Mouse (Mus musculus): Measurements from ENCODE around the gene Ppm1k.
"Not testable (repeated sequence)": the region's sequence is repeated elsewhere in the genome, so short reads cannot be mapped to it uniquely, and the experiment has no call there.

Gene Ppm1k

DNA sequence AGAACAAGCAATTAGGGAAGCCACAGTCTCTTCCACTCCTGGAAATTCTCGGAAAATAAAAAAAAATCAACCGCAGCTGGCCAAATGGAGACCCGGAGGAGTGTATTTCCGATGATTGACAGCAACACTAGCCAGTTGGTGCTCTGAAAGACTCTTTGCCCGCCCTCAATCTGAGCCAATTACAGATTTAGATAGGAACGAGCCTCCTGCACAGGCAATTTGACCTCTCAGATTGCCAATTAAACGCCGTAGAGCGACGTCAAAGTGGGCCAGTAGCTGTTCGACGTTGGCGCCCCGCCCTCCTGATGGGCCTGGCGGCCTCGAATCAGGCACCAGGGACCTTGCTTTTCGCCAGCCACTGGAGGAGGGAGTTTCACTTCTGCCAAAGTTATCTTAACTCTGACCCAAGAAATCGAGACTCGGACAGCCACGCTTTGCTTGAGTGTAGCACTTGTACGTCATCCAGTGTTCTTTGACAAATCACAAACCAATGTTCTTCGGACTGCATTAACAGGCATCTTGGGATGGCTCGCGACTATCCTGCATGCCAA is at the start of gene Ppm1k:
Ppm1k (minus strand) TSS at position 83 of the 551 bp plus-strand sequence.
- peak; percentile 100 for DNase-seq

GRCm38 (mm10) chr6:57582356-57582755 is 47.1 kb upstream of the Ppm1k start:
- no peak for DNase-seq

GRCm38 (mm10) chr6:57581595-57581994 is 46.3 kb upstream of the Ppm1k start:
- no peak for DNase-seq

DNA sequence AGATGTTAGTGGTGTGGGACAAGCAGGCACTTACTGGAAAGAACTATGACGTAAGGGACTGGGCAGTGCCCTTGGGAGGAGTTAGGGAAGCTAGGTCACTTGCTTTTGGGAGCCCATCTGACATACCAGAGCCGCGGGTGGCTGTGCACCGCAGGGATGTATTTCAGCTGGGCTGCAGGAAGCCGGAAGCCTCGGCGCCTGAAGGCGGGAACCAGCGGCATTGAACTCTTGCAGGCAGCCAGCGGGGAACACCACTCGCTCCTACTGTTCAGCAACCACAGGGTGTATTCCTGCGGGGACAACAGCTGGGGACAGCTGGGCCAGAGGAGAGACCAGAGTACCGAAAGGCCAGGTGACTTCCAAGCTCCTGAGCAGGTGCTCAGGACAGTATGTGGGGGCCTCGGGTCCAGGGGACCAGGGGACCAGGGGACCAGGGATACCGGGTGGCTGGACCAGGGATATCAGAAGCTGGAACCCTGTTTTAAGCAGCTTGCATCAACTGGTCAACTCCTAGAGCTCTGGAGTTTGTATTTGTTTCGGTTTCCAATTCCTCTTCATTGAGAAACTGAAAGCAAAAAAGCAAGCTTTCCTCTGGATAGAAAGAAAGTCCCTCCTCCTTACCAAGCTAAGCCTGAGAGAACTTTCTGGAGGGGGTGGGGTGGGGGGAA is 45.7 kb upstream of the Ppm1k start, which contains the start of gene Herc6:
Herc6 (plus strand) TSS at position 120 of the 668 bp plus-strand sequence.
- peak; percentile 81 for DNase-seq

DNA sequence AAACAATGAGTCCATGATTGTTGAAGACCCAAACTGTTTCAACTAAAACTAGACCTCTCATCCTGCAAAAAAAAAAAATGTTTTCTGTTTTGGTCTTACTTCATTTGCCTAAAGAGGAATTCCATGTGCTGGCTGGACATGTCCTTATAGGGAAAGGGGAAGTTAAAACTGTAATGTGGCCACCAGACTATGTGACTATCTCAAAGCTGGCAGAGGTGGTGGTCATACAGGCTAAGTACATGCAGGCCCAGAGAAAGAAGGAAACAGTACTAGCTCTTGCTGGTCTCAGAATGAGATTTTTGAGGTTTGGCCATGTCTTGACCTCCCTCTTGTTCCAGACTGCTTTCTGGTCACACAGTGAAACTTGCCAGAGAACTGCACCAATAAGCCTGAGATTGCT is 36.3 kb upstream of the Ppm1k start:
- DNase-seq, result no peak

DNA sequence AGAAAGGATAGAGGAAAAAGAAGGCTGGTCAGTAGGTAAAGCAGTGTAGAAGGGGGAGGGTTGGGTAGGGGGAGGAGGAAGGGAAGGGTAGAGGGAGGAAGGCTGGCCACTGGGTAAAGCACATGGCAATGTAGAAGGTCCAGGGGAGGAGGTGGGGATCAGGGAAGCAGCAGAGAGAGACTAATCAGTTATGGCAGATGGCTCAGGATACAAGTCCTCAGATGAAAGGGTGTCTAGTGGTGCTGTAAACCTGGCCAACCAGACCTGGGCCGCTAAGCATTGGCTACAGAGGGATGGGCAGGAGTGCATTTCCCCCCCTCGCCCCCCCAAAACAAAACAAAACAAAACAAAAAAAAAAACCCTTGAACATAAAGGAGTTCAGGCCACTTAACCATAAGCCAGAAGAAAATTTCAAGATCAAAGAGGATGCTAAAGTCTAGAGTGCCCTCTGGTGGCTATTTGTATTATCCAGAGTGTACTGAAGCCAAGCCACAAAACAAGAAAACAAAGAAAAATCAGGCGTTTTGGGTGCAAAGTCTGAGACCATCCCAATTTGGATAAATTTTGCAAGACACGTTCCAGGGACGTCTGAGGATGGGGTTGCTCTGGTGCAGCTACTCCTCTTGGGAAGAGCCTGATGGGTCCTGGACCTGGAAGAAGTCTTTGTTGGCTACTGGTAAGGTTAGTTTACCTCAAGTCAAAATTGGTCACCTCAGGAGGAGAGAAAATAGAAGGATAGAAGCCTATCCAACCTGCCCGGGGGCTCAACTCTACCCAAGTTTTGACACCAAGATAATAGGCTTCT is 35.1 kb upstream of the Ppm1k start:
- peak; percentile 52 for DNase-seq

DNA sequence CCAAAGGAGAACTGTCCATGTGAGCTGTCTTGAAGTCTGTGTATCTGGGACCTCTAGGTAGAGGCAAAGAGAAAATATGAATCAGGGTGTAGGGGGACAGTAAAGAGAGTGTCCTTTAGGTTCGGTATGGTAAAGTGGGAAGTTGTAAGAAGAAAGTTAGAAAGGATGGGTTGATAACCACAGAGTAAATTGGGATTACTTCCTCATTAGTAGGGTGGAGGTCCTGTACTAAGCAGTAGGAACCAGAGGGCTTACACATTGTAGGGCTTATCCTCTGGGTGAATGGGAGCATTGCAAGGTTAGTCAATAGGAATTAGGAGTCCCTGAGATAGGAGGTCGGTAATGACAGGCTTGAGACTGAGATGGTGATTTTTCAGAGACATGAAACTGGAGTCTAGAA is 32.4 kb upstream of the Ppm1k start:
- DNase-seq, result no peak

DNA sequence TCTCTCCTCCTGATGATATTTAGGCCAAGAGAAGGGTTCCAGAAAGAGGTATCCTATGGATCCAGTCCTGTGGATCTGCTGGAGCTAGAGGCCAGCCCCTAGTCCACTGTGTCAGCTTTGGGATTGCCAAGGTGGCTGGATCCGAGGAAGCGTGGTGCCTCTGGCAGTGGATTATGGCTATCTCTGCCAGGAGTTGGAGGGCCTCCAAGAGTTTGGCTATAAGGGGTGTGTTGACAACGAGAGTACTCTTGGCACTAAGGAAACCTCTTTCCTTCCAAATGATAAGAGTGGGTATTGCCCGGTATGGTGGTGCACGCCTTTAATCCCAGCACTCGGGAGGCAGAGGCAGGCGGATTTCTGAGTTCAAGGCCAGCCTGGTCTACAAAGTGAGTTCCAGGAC is 30.2 kb upstream of the Ppm1k start:
- no peak for DNase-seq

DNA sequence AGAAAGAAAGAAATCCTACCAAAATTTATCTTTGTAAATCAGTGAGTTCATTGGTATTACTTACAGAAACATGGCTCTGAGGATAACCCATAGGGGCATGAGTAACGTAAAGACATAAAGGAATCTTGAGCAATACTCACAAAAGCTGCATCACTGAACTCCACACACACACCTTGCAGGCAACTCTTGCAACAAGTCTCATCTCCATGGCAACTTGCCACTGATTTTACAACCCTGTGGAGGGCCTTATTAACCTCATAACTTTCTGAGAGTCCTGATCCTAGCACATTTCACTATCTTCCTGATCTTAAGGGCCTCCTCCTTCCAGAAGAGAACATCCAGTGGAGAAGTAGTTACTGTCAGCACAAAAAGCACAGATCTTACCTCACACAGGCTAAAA is 28.2 kb upstream of the Ppm1k start:
- DNase-seq, result no peak

- no peak for DNase-seq
These were observed 22.6 kb upstream of the Ppm1k start for GRCm38 (mm10) chr6:57557796-57558317.

DNA sequence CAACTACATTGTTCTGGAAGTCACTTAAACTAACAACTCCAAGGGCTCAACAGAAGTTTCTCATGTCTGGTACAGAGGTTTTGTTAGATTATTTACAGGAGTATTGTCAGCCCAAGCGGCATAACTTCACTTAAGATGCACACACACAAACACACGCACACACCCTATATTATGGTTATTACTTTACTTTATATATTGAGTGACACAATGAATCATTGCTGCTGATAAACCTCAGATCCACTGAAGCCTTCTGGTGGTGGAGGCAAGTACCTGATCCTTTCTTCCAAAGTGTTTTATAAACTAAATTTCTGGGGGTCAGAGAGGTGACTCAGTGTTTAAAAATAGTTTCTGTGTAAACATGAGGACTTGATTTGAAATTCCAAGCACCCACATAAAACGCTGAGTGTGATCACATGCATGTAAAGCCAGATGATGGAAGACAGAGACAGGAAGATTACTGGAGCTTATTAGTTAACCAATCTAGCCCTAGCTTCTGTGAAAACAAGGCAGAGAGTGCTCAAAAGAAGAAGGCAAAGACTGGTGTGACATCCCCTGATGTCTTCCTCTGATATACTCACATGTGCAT is 16.0 kb upstream of the Ppm1k start:
- DNase-seq, result no peak

DNA sequence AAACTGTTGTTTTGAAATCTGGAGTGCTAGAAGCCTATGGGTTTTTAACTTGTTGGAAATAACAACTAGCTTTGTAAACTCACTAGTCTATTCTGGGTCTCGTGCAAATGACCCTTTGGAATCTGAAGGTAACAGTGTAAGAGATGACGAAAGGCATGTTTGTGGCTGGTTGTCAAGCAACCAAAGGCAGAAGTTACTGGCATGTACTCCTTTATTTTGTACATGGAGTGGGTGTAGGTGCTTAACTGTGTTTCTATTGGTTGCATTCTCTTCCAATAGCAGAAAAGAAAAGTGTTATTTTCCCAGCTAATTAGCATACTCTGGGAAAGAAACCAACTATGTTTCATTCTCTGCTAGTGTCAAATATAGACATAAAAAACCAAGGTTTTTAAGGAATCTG is 9.6 kb upstream of the Ppm1k start:
- no peak for DNase-seq

DNA sequence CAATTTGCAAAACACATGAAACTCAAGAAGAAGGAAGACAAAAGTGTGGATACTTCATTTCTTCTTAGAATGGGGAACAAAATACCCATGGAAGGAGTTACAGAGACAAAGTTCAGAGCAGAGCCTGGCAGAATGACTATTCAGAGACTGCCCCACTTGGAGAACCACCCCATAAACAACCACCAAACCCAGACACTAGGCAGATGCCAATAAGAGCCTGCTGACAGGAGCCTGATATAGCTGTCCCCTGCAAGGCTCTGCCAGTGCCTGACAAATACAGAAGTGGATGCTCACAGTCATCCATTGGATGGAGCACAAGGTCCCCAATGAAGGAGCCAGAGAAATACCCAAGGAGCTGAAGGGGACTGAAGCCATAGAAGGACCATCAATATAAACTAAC is 8.3 kb upstream of the Ppm1k start:
- DNase-seq, result not testable (repeated sequence)

GRCm38 (mm10) chr6:57541737-57542335 is 6.6 kb upstream of the Ppm1k start:
- DNase-seq, result no peak

GRCm38 (mm10) chr6:57540950-57541498 is 5.8 kb upstream of the Ppm1k start:
- DNase-seq, result no peak

DNA sequence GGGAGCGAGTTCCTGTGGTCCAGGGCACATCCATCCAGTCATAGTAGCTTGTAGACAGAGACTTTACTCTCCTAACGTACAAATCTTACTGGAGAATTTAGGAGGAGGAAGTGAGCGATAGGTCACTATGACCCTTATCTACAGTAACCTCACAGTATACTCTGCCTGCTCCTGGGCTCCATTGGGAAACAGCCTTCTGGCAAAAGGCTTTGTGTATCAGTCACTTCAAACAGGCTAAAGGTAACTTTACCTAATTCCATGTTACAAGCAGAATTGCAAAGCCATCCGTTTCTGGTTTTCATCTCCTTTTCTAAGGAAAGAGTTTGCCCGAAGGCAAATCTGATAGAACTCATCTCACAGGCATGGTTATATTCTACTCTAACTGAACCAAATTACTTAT is 2.6 kb upstream of the Ppm1k start:
- no peak for DNase-seq

DNA sequence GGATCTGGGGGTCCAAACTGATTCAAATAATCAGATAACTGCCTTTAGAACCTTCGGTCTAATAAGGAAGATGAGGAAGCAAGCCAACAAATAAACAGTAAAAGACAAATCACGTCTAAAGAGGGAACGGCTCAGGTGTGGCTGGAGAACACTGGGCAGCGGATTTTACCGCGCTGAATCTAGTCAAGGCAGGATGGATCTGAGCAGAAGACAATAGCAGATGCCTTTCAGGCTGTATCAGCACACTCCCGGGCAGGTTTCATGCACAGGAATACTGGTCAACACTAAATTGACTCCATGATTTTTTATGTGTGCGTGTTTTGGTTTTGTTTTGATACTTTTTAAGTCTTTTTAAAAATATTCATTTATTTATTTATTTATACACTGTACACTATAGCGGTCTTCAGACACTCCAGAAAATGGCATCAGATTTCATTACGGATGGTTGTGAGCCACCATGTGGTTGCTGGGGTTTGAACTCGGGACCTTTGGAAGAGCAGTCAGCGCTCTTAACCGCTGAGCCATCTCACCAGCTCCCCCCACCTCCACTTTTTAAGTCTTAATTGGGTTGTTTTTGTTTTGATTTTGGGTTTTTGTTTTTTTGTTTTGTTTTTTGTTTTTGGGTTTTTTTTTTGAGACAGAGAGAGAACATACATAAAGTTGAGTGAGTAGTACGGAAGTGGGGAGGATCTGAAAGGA is 852 bp upstream of the Ppm1k start:
- DNase-seq, result peak; percentile 11

GRCm38 (mm10) chr6:57534611-57535286 is 519 bp downstream of the Ppm1k start:
- DNase-seq, result peak; percentile 46

GRCm38 (mm10) chr6:57534231-57534610 is 1.0 kb downstream of the Ppm1k start:
- DNase-seq, result peak; percentile 31

- DNase-seq, result no peak
These were observed 1.9 kb downstream of the Ppm1k start for GRCm38 (mm10) chr6:57533410-57533809.

GRCm38 (mm10) chr6:57532022-57532421 is 3.2 kb downstream of the Ppm1k start:
- no peak for DNase-seq
